Mouse (Mus musculus) gastrocnemius, postnatal 36 days (tissue): ENCODE results near the gene Zbtb1. TPM values are rescaled to one million over a fixed set of nuclear protein-coding genes. Genes with fewer than 3 reads are reported as not detected.
"Not testable (repeated sequence)": the region's sequence is repeated elsewhere in the genome, so short reads cannot be mapped to it uniquely, and the experiment has no call there.

ENCODE experiments used
- DNase-seq, 2 experiments: peaks; one replicate each; pipeline ENCODE4 v3.0.0; 2022
- intact Hi-C: fragments of 180-260 bp; cut with DNase I; formaldehyde crosslinking; loops from one replicate; pipeline ENCODE4 v1.15.1; 2025
- total RNA-seq, 2 experiments: library from RNA; stranded (reverse); gene quantifications; 2 replicates each; pipeline ENCODE4 v1.2.3; 2021

The Zbtb1 gene
- total RNA-seq, 2 experiments from 2014 or later = 3.0 to 4.0 TPM

GRCm38 (mm10) chr12:76402991-76403885, 33.2 kb downstream of the Zbtb1 start:
- DNase-seq = no peak
- intact Hi-C loops = no loop called here

DNA sequence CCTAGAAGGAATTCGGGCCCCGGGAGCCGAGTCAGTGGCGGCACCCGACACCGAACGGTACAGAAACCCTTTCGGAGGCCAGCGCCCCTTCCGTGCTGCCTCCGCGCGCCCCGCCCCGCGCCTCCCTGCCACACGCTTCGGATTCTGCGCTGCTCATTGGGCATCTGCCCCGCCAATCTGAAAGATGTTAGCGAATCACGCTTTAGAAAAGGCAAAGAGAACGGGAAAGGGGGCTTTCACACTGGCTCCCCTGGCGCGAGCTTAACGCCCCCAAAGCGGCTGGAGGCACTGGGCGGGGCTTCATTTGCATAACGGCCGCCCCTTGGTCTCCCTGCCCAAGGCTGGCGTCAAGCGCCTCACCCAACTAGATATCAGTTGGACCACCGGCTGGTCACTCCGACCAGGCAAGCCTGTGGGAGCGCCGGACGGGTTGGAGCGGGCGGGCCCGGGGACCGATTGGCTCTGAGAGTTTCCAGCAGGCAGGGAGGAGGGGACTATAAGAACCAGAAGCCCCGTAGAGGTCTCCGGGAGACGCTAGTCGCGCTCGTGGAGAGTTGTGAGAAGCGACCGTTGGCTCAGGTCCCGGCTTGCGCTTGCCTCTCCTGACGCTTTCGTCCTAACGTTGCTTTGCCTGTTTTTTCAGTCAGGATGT, 33.9 kb downstream of the Zbtb1 start, which contains the start of gene Hspa2:
Gene Hspa2, plus strand, starts transcription at position 291 of the 652 bp plus-strand sequence.
- intact Hi-C loops = loop anchor here (2.0 kb wide), 1 partner anchor 33 kb away; the partner anchor contains the start of gene Zbtb1
- DNase-seq = peak; percentile 100

GRCm38 (mm10) chr12:76404836-76405182, 34.7 kb downstream of the Zbtb1 start:
- DNase-seq = no peak
- intact Hi-C loops = loop anchor here (2.0 kb wide), 1 partner anchor 34 kb away; the partner anchor contains the start of gene Zbtb1

DNA sequence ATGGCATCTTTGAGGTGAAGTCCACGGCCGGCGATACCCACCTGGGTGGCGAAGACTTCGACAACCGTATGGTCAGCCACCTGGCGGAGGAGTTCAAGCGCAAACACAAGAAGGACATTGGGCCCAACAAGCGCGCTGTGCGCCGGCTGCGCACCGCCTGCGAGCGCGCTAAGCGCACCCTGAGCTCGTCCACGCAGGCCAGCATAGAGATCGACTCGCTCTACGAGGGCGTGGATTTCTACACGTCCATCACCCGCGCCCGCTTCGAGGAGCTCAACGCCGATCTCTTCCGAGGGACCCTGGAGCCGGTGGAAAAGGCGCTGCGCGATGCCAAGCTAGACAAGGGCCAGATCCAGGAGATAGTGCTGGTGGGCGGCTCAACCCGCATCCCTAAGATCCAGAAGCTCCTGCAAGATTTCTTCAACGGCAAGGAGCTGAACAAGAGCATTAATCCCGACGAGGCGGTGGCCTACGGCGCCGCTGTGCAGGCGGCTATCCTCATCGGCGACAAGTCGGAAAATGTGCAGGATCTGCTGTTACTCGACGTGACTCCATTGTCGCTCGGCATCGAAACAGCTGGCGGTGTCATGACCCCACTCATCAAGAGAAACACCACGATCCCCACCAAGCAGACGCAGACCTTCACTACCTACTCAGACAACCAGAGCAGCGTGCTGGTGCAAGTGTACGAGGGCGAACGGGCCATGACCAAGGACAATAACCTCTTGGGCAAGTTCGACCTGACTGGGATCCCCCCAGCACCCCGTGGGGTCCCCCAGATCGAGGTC, 35.3 kb downstream of the Zbtb1 start:
- intact Hi-C loops = loop anchor here (2.0 kb wide), 1 partner anchor 35 kb away; the partner anchor contains the start of gene Zbtb1
- DNase-seq = peak in 1 of 2 experiments; percentile 29

GRCm38 (mm10) chr12:76405971-76406370, 35.9 kb downstream of the Zbtb1 start:
- DNase-seq = no peak
- intact Hi-C loops = loop anchor here (2.0 kb wide), 1 partner anchor 35 kb away; the partner anchor contains the start of gene Zbtb1

- intact Hi-C loops = no loop called here
- DNase-seq = no peak
These were observed 37.1 kb downstream of the Zbtb1 start for GRCm38 (mm10) chr12:76407184-76407583.

DNA sequence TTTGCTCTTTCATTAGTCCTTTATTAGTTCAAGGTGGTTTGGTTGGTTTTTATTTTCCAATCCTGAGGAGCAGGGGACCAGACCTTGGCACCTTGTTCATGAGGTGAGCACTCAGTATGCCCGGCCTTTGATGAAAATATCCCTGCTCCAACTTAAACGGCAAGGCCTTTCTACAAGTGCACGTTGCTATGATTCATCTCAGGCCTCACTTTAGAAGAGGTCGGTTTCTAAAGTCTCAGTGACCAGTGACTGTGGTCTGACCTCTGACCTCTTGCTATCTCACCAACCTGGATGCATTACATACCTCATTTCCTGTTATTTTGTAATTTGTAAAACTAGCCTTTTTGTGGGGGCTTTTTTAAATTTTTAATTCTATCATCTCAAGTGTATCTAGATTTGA, 39.1 kb downstream of the Zbtb1 start:
- intact Hi-C loops = no loop called here
- DNase-seq = no peak

GRCm38 (mm10) chr12:76415383-76416010, 45.4 kb downstream of the Zbtb1 start:
- intact Hi-C loops = loop anchor here (5.0 kb wide), 1 partner anchor 52 kb away; no protein-coding TSS in a partner anchor

GRCm38 (mm10) chr12:76417433-76417854, 47.4 kb downstream of the Zbtb1 start, which contains the start of gene Ppp1r36:
Ppp1r36 (plus strand) TSS chr12:76417538.
- DNase-seq = no peak
- intact Hi-C loops = loop anchor here (5.0 kb wide), 1 partner anchor 50 kb away; no protein-coding TSS in a partner anchor

More at GRCm38 (mm10) chr12:76415383-76416010, 45.4 kb downstream of the Zbtb1 start:
- no peak for DNase-seq

DNA sequence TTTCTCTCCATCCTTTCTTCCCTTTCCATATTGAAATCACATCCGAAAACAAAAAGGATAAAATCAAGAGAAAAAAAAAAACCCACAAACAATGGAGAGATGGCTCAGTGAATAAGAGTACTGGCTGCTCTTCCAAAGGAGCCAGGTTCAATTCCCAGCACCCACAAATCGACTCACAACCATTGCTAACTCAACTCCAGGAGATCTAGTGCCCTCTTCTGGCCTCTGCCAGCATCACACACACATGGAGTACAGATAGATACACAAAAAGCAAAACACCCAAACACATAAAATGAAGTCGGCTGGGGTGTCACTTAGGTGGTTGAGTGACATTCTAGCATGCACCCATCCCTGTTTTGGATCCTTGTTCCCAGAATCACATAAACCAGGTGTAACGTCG, 48.3 kb downstream of the Zbtb1 start:
- intact Hi-C loops = loop anchor here (5.0 kb wide), 1 partner anchor 49 kb away; no protein-coding TSS in a partner anchor
- no peak for DNase-seq

DNA sequence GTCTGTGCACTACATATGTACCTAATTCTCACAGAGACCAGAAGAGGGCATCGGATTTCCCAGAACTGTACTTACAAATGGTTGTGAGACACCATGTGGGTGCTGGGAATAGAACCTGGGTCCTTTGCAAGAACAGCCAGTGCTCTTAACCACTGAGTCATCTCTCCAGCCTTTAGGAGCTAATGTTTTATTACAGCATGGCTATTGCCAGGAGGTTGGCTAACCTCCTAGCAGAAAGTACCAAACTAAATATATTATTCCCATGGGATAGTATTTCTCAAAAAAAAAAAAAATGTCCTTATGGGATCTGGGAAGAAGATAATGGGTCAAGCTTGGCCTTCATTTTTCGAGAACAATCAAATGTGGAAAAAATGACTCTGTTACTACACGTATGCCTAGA, 55.2 kb downstream of the Zbtb1 start:
- intact Hi-C loops = no loop called here
- no peak for DNase-seq

GRCm38 (mm10) chr12:76427546-76427945, 57.5 kb downstream of the Zbtb1 start:
- intact Hi-C loops = no loop called here
- DNase-seq = no peak

DNA sequence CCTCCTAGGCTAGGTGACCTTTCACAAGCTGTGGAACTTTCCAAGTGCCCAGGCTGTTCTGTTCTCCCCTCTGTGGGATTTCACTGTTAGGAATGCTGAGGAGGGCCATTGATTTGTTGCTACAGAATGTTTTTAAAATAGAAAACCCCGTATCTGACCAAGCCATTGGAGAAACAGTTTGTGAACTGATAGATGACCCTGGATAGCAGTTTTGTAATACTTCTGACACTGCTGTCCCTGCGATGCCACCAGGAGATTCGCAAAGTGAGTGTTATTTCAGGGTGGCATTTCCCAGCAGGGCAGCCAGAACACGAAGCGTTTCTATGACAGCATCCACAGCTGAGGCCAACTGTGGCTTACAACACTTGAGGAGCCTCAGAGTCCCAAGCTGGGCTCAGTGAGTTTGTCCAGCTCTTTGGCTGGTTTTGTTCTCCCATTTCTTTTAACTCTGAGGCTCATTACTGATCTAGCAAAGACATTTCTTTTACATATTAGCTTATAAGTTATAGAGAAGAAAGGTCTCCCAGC, 60.9 kb downstream of the Zbtb1 start:
- no peak for DNase-seq

GRCm38 (mm10) chr12:76431431-76431830, 61.4 kb downstream of the Zbtb1 start:
- DNase-seq = no peak
- intact Hi-C loops = no loop called here

More for the DNA sequence above, 60.9 kb downstream of the Zbtb1 start:
- intact Hi-C loops = no loop called here

DNA sequence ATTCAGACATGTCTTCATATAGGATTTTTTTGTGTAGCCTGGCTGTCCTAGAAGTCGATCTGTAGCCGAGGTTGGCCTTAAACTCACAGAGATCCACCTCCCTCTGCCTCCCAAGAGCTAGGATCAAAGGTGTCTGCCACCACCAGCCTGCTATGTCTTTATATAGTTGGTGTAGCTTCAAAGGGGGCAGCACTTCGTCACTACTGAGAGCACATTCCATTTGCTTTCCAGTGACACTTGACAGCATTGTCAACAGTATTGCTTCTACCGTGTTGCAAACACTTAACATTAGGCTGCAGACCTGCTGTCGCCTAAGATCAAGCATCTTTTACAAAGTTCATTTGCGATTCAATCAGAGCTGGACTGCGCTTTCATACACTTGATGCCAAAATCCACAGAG, 64.0 kb downstream of the Zbtb1 start:
- intact Hi-C loops = no loop called here
- DNase-seq = no peak

DNA sequence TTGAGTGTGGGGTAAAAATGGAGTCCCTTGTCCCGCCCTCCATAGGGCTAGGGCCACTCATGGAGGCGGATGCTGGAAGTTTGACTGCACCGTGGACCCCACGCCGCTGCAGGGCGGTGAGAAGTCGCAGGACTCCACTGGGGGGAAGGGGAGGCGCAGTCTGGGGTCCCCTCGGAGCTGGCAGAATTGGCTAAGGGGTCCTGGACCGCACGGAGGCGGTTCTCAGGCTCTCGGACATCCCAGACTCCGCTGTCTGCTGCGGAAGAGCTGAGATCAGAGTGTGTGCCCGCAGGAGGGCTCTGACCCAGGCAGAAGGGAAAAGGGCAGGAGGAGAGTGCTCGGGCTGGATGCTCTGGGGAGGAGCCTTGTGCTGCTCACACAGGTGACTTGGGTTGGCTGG, 65.0 kb downstream of the Zbtb1 start:
- DNase-seq = no peak
- intact Hi-C loops = no loop called here

- DNase-seq = no peak
- intact Hi-C loops = no loop called here
These were observed 65.5 kb downstream of the Zbtb1 start for GRCm38 (mm10) chr12:76435549-76435948.

- intact Hi-C loops, DNase-seq: not testable (repeated sequence)
These were observed 73.4 kb downstream of the Zbtb1 start for GRCm38 (mm10) chr12:76443488-76443887.

DNA sequence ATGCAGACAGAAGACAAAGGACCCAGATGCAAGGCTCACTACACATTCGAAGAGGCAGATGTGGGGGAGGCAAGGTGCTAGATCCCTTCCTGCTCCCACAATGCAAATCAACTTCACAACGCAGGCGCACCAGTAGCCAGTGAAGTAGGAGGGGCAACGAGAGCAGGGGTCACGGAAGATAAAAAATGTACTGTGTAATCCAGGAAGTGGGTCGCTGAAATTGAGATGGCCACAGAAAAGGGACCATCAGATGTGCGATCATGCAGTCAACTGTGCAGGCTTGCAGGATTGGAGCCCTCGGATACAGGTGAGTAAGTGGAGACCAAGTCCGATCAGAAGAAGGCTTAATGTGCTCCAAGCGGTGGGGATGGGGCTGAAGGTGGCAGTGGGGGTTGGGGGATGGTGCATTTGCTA, 74.3 kb downstream of the Zbtb1 start:
- DNase-seq = no peak
- intact Hi-C loops = no loop called here
